Mouse (Mus musculus) adipose tissue, adult 10 weeks (tissue): Measurements from ENCODE around the gene Olfr1437. TPM values are rescaled to one million over a fixed set of nuclear protein-coding genes. Genes with fewer than 3 reads are reported as not detected.

Source experiments
- polyA plus RNA-seq: library from polyadenylated mRNA; stranded (reverse); fragments of 350-450 nt; fragmentation: Illumina TruSeq; extraction: RNeasy Lipid Tissue Mini Kit (QIAGEN cat#74804); gene quantifications from one replicate; pipeline ENCODE4 v1.2.3, GENCODE M21; 2014; ENCODE audit warnings: low read depth, low replicate concordance

Gene Olfr1437
- not detected for polyA plus RNA-seq

GRCm38 (mm10) chr19:12325001-12325400 is at the start of gene Olfr1437:
Gene Olfr1437, minus strand, starts transcription at chr19:12325101.

GRCm38 (mm10) chr19:12335810-12336209 is 10.9 kb upstream of the Olfr1437 start, which contains the start of gene Olfr1438-ps1:
Gene Olfr1438-ps1, minus strand, starts transcription at chr19:12335910.

GRCm38 (mm10) chr19:12299030-12299429 is 25.9 kb downstream of the Olfr1437 start, which contains the start of gene Olfr1436:
Gene Olfr1436, minus strand, starts transcription at chr19:12299130.

GRCm38 (mm10) chr19:12279554-12279953 is 45.3 kb downstream of the Olfr1437 start, which contains the start of gene Olfr1434:
Gene Olfr1434, plus strand, starts transcription at chr19:12279854.

Other genes with a start within 250 kb of the Olfr1437 start
- gene Olfr1425, start 247.4 kb downstream of the Olfr1437 start, polyA plus RNA-seq = not detected
- not detected for gene Olfr1426, start 233.1 kb downstream of the Olfr1437 start, polyA plus RNA-seq
- not detected for gene Olfr1427, start 221.8 kb downstream of the Olfr1437 start, polyA plus RNA-seq
- not detected for gene Olfr1428, start 209.2 kb downstream of the Olfr1437 start, polyA plus RNA-seq
- not detected for gene Olfr76, start 201.9 kb downstream of the Olfr1437 start, polyA plus RNA-seq
- gene Olfr1555-ps1, start 155.0 kb downstream of the Olfr1437 start, polyA plus RNA-seq = not detected
- not detected for gene Olfr1431, start 124.5 kb downstream of the Olfr1437 start, polyA plus RNA-seq
- not detected for gene Olfr1432, start 92.5 kb downstream of the Olfr1437 start, polyA plus RNA-seq
- not detected for gene Olfr262, start 83.4 kb downstream of the Olfr1437 start, polyA plus RNA-seq
- gene Olfr235, start 64.1 kb downstream of the Olfr1437 start, polyA plus RNA-seq = not detected
- not detected for gene Olfr1434, start 45.2 kb downstream of the Olfr1437 start, polyA plus RNA-seq
- gene Olfr1436, start 26.0 kb downstream of the Olfr1437 start, polyA plus RNA-seq = not detected
- gene Olfr1438-ps1, start 10.8 kb upstream of the Olfr1437 start, polyA plus RNA-seq = not detected
- gene Olfr1440, start 62.2 kb upstream of the Olfr1437 start, polyA plus RNA-seq = not detected
- not detected for gene Olfr1441, start 92.3 kb upstream of the Olfr1437 start, polyA plus RNA-seq
- not detected for gene Pfpl, start 102.8 kb upstream of the Olfr1437 start, polyA plus RNA-seq
- gene Mpeg1, start 135.7 kb upstream of the Olfr1437 start, polyA plus RNA-seq = 28.1 TPM
- gene Dtx4, start 176.4 kb upstream of the Olfr1437 start, polyA plus RNA-seq = 35.6 TPM
- 5.8 TPM for gene Fam111a, start 220.6 kb upstream of the Olfr1437 start, polyA plus RNA-seq